Comparison of ENCODE assay signal across 8 mouse cellular contexts in the genomic region with DNA sequence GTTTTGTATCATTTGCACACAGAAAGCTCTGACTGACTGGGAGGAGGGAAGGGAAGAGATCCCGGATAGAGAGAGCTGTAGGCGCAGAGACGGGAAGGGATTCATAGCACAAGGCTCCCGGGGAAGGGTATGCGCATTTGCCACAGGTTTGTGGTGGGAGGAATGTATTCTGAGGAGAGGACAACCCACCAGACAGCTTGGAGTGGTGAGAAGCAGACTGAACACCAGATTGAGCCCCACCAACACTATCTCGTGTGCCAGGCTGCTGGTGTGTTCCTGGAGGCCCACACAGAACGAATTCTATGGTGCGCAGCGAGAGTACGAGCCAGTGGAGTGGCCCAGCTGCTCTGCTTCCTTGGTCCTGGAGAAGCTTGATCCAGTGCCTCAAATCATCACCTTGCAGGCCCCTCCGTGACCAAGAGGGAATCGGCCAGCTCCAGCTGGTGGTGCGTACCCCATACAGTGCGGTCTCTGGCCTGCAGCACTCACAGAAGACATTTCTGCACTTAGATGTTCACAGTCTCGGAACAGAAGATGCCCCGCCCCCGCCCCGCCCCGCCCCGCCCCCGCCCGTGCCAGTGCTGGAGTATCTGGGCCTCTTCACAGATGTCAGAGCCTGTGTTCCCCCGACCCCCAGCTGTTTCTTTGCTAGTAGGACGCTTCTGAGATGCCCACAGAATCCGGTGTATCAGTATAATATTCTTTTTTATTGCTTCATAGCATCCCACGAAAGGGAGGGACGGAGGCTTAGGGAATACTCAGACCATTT.
DNase-seq lines count a peak whose midpoint lies in the region; ATAC-seq and TF ChIP-seq lines count a peak whose summit lies in the region.

No protein-coding gene starts in this region.

- 81% methylated on average over 27 of the region's 27 CpGs for WGBS in thymus, adult 2 months
- 30% methylated on average over 27 of the region's 27 CpGs for WGBS in limb, embryonic 11.5 days

- no peak for TF ChIP-seq POLR2A in thymus, adult 2 months (IDR thresholded peaks at IDR 0.05; ENCODE audit: control insufficient read depth, extremely low read depth, insufficient read depth, low read length, poor library complexity)

- no peak for ATAC-seq in limb, embryonic 11.5 days (ENCODE audit: insufficient number of reproducible peaks, low FRiP score, low TSS enrichment, low read depth)

- H3K36me3 ChIP-seq in thymus, adult 2 months (ENCODE audit: control insufficient read depth, insufficient read depth, low read length): no peaks in the 10 kb centered on the region
- no peaks in the 10 kb centered on the region for H3K36me3 ChIP-seq in limb, embryonic 11.5 days (ENCODE audit: control insufficient read depth, insufficient read depth, low read length)

- H3K27ac ChIP-seq in thymus, adult 2 months (ENCODE audit: control insufficient read depth, insufficient read depth, low read length): no peak overlapping the region
- no peak overlapping the region for H3K27ac ChIP-seq in limb, embryonic 11.5 days (replicated peaks; ENCODE audit: low read depth, low read length)

- peak; percentile 41 for DNase-seq in embryo, embryonic 11 days
- no peak for DNase-seq in embryo, embryonic 10.5 days (ENCODE audit: low spot score)
- peak; percentile 51 for DNase-seq in thymus, postnatal 4 days
- DNase-seq in thymus, adult 2 months: no peak
- no peak for DNase-seq in limb, embryonic 11.5 days (ENCODE audit: low spot score)
- DNase-seq in yolk sac, embryonic 10.5 days (ENCODE audit: low spot score): peak; percentile 72
- no peak for DNase-seq in adrenal gland, adult 8-10 months
- no peak for DNase-seq in heart, adult 18-20 months

- TF ChIP-seq CTCF in thymus, adult 2 months (IDR thresholded peaks at IDR 0.05; ENCODE audit: borderline replicate concordance, control insufficient read depth, extremely low read depth, insufficient read depth, low read length, poor library complexity): no peak

- no peaks in the 10 kb centered on the region for H3K9me3 ChIP-seq in limb, embryonic 11.5 days (ENCODE audit: control insufficient read depth, low read length)

- no peak overlapping the region for H3K4me3 ChIP-seq in thymus, adult 2 months (ENCODE audit: control insufficient read depth, insufficient read depth, low read length)
- H3K4me3 ChIP-seq in limb, embryonic 11.5 days (ENCODE audit: low read depth, low read length): no peak overlapping the region

- H3K4me2 ChIP-seq in limb, embryonic 11.5 days (ENCODE audit: low read depth, severe bottlenecking): peak overlapping the region; percentile 3; the same call in 1 of the 2 replicates

- peaks cover 15% of the 10 kb centered on the region for H3K4me1 ChIP-seq in thymus, adult 2 months (replicated peaks; ENCODE audit: control insufficient read depth, insufficient read depth, low read length)
- peaks cover 18% of the 10 kb centered on the region for H3K4me1 ChIP-seq in limb, embryonic 11.5 days (ENCODE audit: control insufficient read depth, insufficient read depth, low read length)

- no peak overlapping the region for H3K9ac ChIP-seq in limb, embryonic 11.5 days (ENCODE audit: low read length)

- no peaks in the 10 kb centered on the region for H3K27me3 ChIP-seq in thymus, adult 2 months (ENCODE audit: control insufficient read depth, insufficient read depth, low read length)
- H3K27me3 ChIP-seq in limb, embryonic 11.5 days (ENCODE audit: control insufficient read depth, insufficient read depth, low read length): no peaks in the 10 kb centered on the region

Comparison
In these comparisons a context has a peak if more than half of its experiments do, and no peak if none do; other contexts are left out.
1. DNase-seq: peak in embryo, embryonic 11 days (single experiment), thymus, postnatal 4 days (single experiment) and yolk sac, embryonic 10.5 days (single experiment); none in embryo, embryonic 10.5 days (single experiment), thymus, adult 2 months (single experiment), limb, embryonic 11.5 days (single experiment), adrenal gland, adult 8-10 months (single experiment) and heart, adult 18-20 months (0 of 2).